Mouse (Mus musculus): ENCODE measurements around the gene Miox. TPM values are rescaled to one million over a fixed set of nuclear protein-coding genes. Genes with fewer than 3 reads are reported as not detected.

Miox gene
- polyA plus RNA-seq, 1 experiment from 2014 or later, result 2.7 TPM

- WGBS, result 93% methylated on average over 15 of the region's 15 CpGs
- no peak overlapping the region for H3K27ac ChIP-seq (ENCODE audit: low read depth, low read length)
- no peaks in the 10 kb centered on the region for H3K9me3 ChIP-seq (ENCODE audit: control insufficient read depth, low read length)
Measured at GRCm38 (mm10) chr15:89351302-89351701, 17.1 kb downstream of the Miox start.

GRCm38 (mm10) chr15:89352054-89352453 is 17.9 kb downstream of the Miox start:
- H3K4me1 ChIP-seq (replicated peaks; ENCODE audit: control insufficient read depth, insufficient read depth, low read length), result peaks cover 9% of the 10 kb centered on the region
- H3K27ac ChIP-seq (ENCODE audit: low read depth, low read length), result no peak overlapping the region
- no peak overlapping the region for H3K4me3 ChIP-seq (ENCODE audit: low read depth, low read length)
- H3K27me3 ChIP-seq (replicated peaks; ENCODE audit: control insufficient read depth, insufficient read depth, low read length), result no peaks in the 10 kb centered on the region
- no peak overlapping the region for H3K9ac ChIP-seq (ENCODE audit: low read depth, low read length)
- ATAC-seq (replicated peaks; ENCODE audit: low FRiP score) (no peak), DNase-seq (ENCODE audit: low spot score) (no peak)
- no peaks in the 10 kb centered on the region for H3K9me3 ChIP-seq (ENCODE audit: control insufficient read depth, low read length)
- 93% methylated on average over 14 of the region's 14 CpGs for WGBS
- H3K36me3 ChIP-seq (ENCODE audit: control insufficient read depth, insufficient read depth, low read length), result peaks cover 39% of the 10 kb centered on the region
- H3K4me2 ChIP-seq, result no peak overlapping the region

More at GRCm38 (mm10) chr15:89351302-89351701, 17.1 kb downstream of the Miox start:
- peaks cover 9% of the 10 kb centered on the region for H3K4me1 ChIP-seq (replicated peaks; ENCODE audit: control insufficient read depth, insufficient read depth, low read length)
- no peak overlapping the region for H3K4me2 ChIP-seq
- H3K27me3 ChIP-seq (replicated peaks; ENCODE audit: control insufficient read depth, insufficient read depth, low read length), result no peaks in the 10 kb centered on the region
- no peak overlapping the region for H3K9ac ChIP-seq (ENCODE audit: low read depth, low read length)
- H3K4me3 ChIP-seq (ENCODE audit: low read depth, low read length), result no peak overlapping the region
- DNase-seq (ENCODE audit: low spot score) (no peak), ATAC-seq (replicated peaks; ENCODE audit: low FRiP score) (no peak)
- H3K36me3 ChIP-seq (ENCODE audit: control insufficient read depth, insufficient read depth, low read length), result peaks cover 39% of the 10 kb centered on the region

- H3K4me3 ChIP-seq (ENCODE audit: low read depth, low read length), result no peak overlapping the region
- no peaks in the 10 kb centered on the region for H3K9me3 ChIP-seq (ENCODE audit: control insufficient read depth, low read length)
- peaks cover 15% of the 10 kb centered on the region for H3K4me1 ChIP-seq (replicated peaks; ENCODE audit: control insufficient read depth, insufficient read depth, low read length)
- ATAC-seq (replicated peaks; ENCODE audit: low FRiP score), result no peak
- no peak for DNase-seq (ENCODE audit: low spot score)
- no peak overlapping the region for H3K4me2 ChIP-seq
- no peaks in the 10 kb centered on the region for H3K27me3 ChIP-seq (replicated peaks; ENCODE audit: control insufficient read depth, insufficient read depth, low read length)
- H3K36me3 ChIP-seq (ENCODE audit: control insufficient read depth, insufficient read depth, low read length), result peaks cover 39% of the 10 kb centered on the region
- no peak overlapping the region for H3K9ac ChIP-seq (ENCODE audit: low read depth, low read length)
- H3K27ac ChIP-seq (ENCODE audit: low read depth, low read length), result no peak overlapping the region
- WGBS, result 94% methylated on average over 12 of the region's 12 CpGs
Measured at GRCm38 (mm10) chr15:89352795-89353194, 18.6 kb downstream of the Miox start.

- peak overlapping the region; percentile 88 for H3K4me2 ChIP-seq
- 92% methylated on average over 16 of the region's 16 CpGs for WGBS
- H3K27me3 ChIP-seq (replicated peaks; ENCODE audit: control insufficient read depth, insufficient read depth, low read length), result no peaks in the 10 kb centered on the region
- H3K9ac ChIP-seq (ENCODE audit: low read depth, low read length), result peak overlapping the region; percentile 88; the same call in 1 of the 2 replicates
- no peak overlapping the region for H3K27ac ChIP-seq (ENCODE audit: low read depth, low read length)
- peaks cover 22% of the 10 kb centered on the region for H3K4me1 ChIP-seq (replicated peaks; ENCODE audit: control insufficient read depth, insufficient read depth, low read length)
- peak overlapping the region; percentile 86; the same call in 1 of the 2 replicates for H3K4me3 ChIP-seq (ENCODE audit: low read depth, low read length)
- no peak for DNase-seq (ENCODE audit: low spot score)
- H3K9me3 ChIP-seq (ENCODE audit: control insufficient read depth, low read length), result no peaks in the 10 kb centered on the region
- ATAC-seq (replicated peaks; ENCODE audit: low FRiP score), result no peak
- H3K36me3 ChIP-seq (ENCODE audit: control insufficient read depth, insufficient read depth, low read length), result peaks cover 37% of the 10 kb centered on the region
Measured at GRCm38 (mm10) chr15:89353837-89354236, 19.6 kb downstream of the Miox start.

- 0 out of 2 replicates have a peak overlapping the region, but pooled peaks have one; percentile 30 for H3K27ac ChIP-seq (ENCODE audit: low read depth, low read length)
- DNase-seq (ENCODE audit: low spot score), result no peak
- H3K9ac ChIP-seq (ENCODE audit: low read depth, low read length), result peak overlapping the region; percentile 88
- no peak for ATAC-seq (replicated peaks; ENCODE audit: low FRiP score)
- WGBS, result 77% methylated on average over 7 of the region's 7 CpGs
- no peaks in the 10 kb centered on the region for H3K9me3 ChIP-seq (ENCODE audit: control insufficient read depth, low read length)
- H3K4me2 ChIP-seq, result peak overlapping the region; percentile 88
- H3K36me3 ChIP-seq (ENCODE audit: control insufficient read depth, insufficient read depth, low read length), result peaks cover 37% of the 10 kb centered on the region
- H3K4me1 ChIP-seq (replicated peaks; ENCODE audit: control insufficient read depth, insufficient read depth, low read length), result peaks cover 23% of the 10 kb centered on the region
- H3K4me3 ChIP-seq (ENCODE audit: low read depth, low read length), result peak overlapping the region; percentile 86
- H3K27me3 ChIP-seq (replicated peaks; ENCODE audit: control insufficient read depth, insufficient read depth, low read length), result no peaks in the 10 kb centered on the region
Measured at GRCm38 (mm10) chr15:89354455-89354854, 20.3 kb downstream of the Miox start.

GRCm38 (mm10) chr15:89355241-89356187 is 21.3 kb downstream of the Miox start, which contains the start of the genes Lmf2 and Ncaph2:
Gene Lmf2 (minus strand): TSS chr15:89355659.
Gene Ncaph2 (plus strand): TSS chr15:89355719.
- H3K4me1 ChIP-seq (replicated peaks; ENCODE audit: control insufficient read depth, insufficient read depth, low read length), result peaks cover 23% of the 10 kb centered on the region
- peak within 1 kb of the TSS; percentile 86 for H3K4me3 ChIP-seq (ENCODE audit: low read depth, low read length)
- ATAC-seq (replicated peaks; ENCODE audit: low FRiP score), result peak; percentile 87
- H3K27me3 ChIP-seq (replicated peaks; ENCODE audit: control insufficient read depth, insufficient read depth, low read length), result no peaks in the 10 kb centered on the region
- no peaks in the 10 kb centered on the region for H3K9me3 ChIP-seq (ENCODE audit: control insufficient read depth, low read length)
- WGBS, result under 1% methylated on average over 64 of the region's 64 CpGs
- peak within 1 kb of the TSS; percentile 88 for H3K4me2 ChIP-seq
- H3K36me3 ChIP-seq (ENCODE audit: control insufficient read depth, insufficient read depth, low read length), result peaks cover 35% of the 10 kb centered on the region
- DNase-seq (ENCODE audit: low spot score), result peak; percentile 98
- peak within 1 kb of the TSS; percentile 88 for H3K9ac ChIP-seq (ENCODE audit: low read depth, low read length)
- peak within 1 kb of the TSS; percentile 86 for H3K27ac ChIP-seq (ENCODE audit: low read depth, low read length)

- peaks cover 23% of the 10 kb centered on the region for H3K4me1 ChIP-seq (replicated peaks; ENCODE audit: control insufficient read depth, insufficient read depth, low read length)
- no peaks in the 10 kb centered on the region for H3K27me3 ChIP-seq (replicated peaks; ENCODE audit: control insufficient read depth, insufficient read depth, low read length)
- peak; percentile 80 for ATAC-seq (replicated peaks; ENCODE audit: low FRiP score)
- no peaks in the 10 kb centered on the region for H3K9me3 ChIP-seq (ENCODE audit: control insufficient read depth, low read length)
- peak overlapping the region; percentile 88 for H3K9ac ChIP-seq (ENCODE audit: low read depth, low read length)
- DNase-seq (ENCODE audit: low spot score), result peak; percentile 90
- peak overlapping the region; percentile 86 for H3K4me3 ChIP-seq (ENCODE audit: low read depth, low read length)
- under 1% methylated on average over 15 of the region's 15 CpGs for WGBS
- peaks cover 34% of the 10 kb centered on the region for H3K36me3 ChIP-seq (ENCODE audit: control insufficient read depth, insufficient read depth, low read length)
- H3K4me2 ChIP-seq, result peak overlapping the region; percentile 67
- H3K27ac ChIP-seq (ENCODE audit: low read depth, low read length), result peak overlapping the region; percentile 86
Measured at GRCm38 (mm10) chr15:89356372-89356771, 22.2 kb downstream of the Miox start.

- no peak for DNase-seq (ENCODE audit: low spot score)
- H3K4me2 ChIP-seq, result no peak overlapping the region
- H3K9me3 ChIP-seq (ENCODE audit: control insufficient read depth, low read length), result no peaks in the 10 kb centered on the region
- H3K4me1 ChIP-seq (replicated peaks; ENCODE audit: control insufficient read depth, insufficient read depth, low read length), result peaks cover 23% of the 10 kb centered on the region
- H3K9ac ChIP-seq (ENCODE audit: low read depth, low read length), result no peak overlapping the region
- no peaks in the 10 kb centered on the region for H3K27me3 ChIP-seq (replicated peaks; ENCODE audit: control insufficient read depth, insufficient read depth, low read length)
- H3K4me3 ChIP-seq (ENCODE audit: low read depth, low read length), result no peak overlapping the region
- 63% methylated on average over 3 of the region's 3 CpGs for WGBS
- peaks cover 25% of the 10 kb centered on the region for H3K36me3 ChIP-seq (ENCODE audit: control insufficient read depth, insufficient read depth, low read length)
- ATAC-seq (replicated peaks; ENCODE audit: low FRiP score), result no peak
- H3K27ac ChIP-seq (ENCODE audit: low read depth, low read length), result no peak overlapping the region
Measured at GRCm38 (mm10) chr15:89358784-89359183, 24.6 kb downstream of the Miox start.

Measured in liver, embryonic 11.5 days (tissue).